Mouse (Mus musculus) cerebellum, adult 8-10 months (tissue): ENCODE results near the gene Osbp2.
A peak's percentile ranks its signal among the peaks of the same experiment; 100 is the strongest.

Experiments
- DNase-seq: peaks from one replicate; pipeline ENCODE4 v3.0.0; 2022

The Osbp2 gene

DNA sequence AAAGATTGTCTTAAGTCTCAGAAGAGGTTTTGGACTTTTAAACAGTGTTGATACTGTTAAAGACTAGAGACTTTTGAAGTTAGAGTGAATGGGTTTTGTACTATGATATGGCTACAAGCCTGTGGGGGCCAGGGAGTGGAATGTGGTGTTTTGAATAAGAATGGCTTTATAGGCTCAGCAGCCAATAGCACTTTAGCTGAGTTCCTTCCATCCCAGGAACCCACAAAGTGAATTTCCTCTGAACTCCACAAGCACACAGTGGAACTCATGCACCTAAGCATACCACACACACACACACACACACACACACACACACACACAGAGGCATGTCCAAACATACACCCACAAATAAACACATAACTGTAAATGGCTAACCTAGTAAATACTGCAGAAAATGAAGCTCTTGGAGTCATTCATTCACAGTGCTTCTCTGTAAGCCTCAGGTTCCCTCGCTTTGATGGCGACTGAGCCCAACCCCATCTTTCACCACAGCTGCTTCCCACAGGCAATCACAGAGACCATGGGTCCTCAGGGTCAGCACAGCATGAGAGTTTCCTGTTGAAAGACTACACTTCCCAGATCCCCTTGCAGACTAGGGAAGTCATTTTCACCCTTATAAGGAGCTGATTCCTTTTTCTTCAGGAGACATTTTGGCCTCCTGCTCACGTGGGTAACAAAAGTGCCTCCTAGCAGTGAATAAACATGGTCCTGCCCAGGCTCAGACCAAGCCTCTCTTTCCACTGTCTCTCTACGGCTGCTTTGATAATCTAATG is 45.5 kb downstream of the Osbp2 start:
- no peak for DNase-seq

DNA sequence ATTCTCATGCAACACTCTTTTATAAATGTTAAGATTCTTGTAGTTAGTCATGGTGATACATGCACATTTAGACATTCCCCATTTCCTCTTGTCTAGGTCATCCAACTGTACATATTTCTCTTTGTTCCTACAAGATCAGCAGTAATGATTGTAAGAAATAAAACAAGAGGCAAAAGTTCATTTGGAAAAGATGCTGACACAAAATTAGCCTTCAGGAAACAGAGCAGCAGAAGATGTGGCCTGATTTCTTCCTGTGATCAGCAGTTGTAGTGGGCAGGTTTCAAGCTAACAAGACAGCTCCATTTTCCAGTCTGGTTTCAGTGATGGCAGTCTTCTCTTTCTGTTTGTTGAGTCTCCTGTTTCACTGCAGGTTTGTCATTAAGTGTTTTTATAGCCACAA is 47.8 kb downstream of the Osbp2 start:
- no peak for DNase-seq

DNA sequence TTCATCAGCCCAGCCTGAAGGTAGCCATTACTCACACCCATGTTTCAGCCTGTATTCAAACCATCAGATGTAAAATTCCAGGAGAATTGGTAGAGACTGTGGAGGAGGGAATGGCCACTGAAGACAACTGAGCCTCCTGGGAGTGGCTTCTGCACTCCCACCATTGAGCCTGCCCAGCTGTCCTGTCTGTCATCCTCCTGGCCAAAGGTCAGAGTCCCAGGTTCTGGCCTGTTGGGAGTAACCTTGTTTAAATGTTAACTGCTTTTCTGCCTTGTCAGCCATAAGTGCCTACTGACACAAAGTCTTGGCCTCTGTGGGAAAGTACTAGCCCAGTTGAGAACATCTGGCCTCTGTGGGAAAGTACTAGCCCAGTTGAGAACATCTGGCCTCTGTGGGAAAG is 50.4 kb downstream of the Osbp2 start:
- DNase-seq: no peak

DNA sequence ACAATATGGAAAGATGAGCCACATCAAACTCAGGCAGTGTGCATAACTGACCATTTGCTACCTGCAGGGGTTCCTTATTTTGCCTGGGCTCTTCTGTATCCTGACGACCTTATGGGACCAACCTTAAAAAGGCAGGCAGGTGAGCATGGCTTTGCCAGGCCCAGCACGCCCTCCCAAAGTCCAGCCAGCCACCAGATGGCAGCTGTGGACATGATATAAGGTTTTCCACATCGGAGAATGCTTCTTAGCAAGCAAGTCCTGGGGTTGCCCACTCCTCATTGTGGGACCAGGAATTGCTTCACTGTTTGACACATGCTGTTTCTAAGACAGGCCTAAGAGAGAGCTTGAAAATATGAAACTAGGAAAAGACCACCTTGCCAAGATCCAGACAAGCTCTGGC is 55.5 kb downstream of the Osbp2 start:
- DNase-seq: peak; percentile 59

DNA sequence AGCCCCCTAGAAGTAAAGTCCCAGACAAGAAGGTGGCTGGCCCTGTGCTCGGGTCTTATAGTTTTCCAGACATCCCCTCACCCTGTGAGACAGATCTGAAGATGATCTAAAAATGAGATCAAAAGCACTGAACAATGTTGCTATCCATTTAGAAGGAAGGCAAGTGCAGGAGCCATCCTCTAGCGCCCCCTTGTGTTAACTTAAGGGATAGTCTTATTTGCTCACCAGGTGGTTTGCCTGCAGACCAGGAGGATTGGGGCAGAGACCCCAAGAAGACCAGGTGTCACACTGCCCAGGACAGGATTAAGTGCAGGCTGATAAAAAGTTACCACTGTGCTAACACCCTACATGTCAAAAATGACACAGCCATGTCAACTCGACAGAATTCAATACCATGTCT is 58.3 kb downstream of the Osbp2 start:
- DNase-seq: peak; percentile 63

DNA sequence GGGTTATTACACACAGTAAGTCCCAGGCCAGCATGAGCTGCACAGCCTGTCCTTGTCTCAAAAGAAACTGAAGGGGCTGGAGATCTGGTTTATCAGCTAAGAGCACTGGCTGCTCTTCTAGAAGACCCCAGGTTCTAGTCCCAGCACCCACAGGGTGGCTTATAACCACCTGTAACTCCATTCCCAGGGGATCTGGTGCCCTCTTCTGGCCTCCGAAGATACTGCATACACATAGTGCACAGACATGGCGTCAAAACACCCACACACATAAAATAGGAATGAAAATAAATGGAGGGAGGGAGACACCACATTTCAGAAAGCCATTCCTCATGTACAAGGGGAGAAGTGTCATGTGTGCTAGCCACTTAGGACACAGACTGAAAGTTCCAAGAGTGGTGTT is 59.1 kb downstream of the Osbp2 start:
- DNase-seq: no peak

DNA sequence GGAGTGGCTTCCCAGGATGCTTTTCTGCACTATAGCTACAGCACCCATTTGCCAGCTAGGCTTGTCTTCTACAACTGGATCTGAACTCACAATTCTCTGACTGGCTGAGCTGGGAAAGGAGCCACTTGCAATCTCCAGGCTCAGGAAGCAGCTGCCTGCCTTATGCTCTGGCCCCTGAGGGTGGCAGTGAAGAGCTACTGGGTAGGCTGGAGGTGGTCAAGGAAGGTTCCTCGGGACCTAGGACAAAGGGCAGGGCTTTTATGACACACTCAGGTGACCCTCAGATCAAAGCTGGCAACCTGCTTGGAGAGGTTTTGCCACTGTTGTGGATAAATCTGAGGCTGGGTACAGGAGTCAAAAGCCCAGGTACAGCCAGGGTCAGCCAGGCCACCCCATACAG is 61.6 kb downstream of the Osbp2 start:
- no peak for DNase-seq

DNA sequence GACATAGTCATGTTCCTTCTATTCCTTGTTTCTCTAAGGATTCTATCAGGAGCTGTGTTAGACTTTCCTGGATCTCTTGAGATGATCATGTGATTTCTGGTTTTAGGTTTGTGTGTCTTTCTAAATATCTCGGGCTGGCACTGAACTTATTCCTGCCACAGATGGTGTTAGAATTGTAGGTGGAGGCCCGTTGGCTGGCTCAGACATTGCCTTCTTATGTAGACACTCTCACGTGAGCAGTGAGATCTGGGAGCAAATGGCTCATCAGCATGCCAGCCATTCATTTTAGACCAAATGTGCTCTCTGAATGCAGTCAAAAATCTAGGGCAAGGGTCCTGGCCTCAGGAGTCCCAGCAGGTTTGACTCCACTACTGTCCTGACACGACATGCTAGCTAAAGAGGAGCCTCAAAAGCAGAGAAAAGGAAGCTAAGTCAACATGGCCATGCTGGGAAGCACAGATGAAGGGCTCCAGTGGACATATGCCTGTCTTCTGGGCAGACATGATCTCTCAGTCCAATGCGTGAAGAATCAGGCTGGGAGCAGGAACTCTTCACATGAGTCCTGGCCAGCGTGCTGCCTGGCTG is 66.0 kb downstream of the Osbp2 start:
- no peak for DNase-seq

DNA sequence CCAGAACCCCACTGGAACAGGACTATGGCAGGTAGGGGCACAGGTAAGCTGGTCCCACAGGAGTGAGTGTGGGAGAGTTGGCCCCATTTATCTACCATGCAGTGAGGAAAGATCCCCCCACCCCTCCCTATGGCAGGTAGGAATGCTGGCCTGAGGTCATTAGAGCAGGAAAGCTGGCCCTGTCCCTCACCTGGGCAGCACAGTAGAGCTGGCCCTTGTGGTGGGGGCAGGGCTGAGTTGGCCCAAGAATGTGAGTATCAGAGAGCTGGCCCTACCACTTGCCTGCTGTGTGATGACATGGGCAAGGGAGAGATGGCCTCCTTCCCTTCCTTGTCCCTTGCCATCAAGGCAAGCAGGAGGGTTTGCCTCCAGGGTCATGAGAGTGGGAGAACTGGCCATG is 73.0 kb downstream of the Osbp2 start:
- no peak for DNase-seq

DNA sequence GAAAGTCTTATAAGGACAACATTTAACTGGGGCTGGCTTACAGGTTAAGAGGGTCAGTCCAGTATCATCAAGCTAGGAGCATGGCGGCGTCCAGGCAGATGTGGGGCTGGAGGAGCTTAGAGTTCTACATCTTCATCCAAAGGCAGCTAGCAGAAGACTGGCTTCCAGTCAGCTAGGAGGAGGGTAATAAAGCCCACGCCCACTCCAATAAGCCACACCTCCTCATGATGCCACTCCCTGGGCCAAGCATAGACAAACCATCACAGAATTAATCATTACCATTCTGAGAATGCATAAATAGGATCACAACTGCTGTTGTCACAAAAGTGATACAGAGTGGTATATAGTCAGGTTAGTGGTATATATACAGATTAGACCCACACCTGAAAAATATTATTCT is 73.8 kb downstream of the Osbp2 start:
- DNase-seq: no peak

DNA sequence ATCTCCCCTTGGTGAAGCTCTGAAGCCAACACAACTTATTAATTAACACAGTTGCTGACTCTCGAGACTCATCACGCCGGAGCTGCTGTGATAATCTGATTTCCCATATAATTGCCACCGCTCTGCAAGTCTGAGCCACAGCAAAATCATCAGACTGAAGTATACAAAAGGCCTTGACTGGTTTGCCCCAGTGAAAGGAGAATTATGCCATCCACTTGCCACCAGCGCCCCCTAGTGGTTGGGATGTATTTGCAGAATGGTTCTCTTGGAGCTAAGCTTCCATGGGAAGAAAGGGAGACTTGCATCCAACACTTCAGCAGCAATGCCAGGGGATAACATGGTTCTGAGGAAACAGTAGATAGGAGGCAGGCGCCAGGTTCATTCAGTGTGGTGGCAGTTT is 77.1 kb downstream of the Osbp2 start:
- peak; percentile 94 for DNase-seq

DNA sequence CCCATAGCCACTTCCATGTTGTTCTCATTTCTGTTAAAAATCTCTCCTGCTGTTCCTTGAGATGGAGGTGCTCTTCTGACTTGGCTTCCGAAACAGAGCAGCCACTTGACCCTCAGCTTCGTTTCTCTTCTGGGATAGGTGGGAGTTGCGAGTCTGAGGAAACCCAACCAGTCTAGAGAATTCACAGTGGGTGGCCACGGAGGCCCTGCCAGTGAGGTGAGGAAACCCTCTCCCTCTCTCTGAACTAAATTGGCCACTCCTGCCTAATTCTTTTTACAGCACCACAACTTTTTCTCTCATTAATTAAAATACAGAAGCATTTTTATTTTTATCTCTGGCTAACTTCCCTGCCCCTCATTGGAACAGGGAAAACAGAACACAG is 88.4 kb downstream of the Osbp2 start:
- DNase-seq: no peak

DNA sequence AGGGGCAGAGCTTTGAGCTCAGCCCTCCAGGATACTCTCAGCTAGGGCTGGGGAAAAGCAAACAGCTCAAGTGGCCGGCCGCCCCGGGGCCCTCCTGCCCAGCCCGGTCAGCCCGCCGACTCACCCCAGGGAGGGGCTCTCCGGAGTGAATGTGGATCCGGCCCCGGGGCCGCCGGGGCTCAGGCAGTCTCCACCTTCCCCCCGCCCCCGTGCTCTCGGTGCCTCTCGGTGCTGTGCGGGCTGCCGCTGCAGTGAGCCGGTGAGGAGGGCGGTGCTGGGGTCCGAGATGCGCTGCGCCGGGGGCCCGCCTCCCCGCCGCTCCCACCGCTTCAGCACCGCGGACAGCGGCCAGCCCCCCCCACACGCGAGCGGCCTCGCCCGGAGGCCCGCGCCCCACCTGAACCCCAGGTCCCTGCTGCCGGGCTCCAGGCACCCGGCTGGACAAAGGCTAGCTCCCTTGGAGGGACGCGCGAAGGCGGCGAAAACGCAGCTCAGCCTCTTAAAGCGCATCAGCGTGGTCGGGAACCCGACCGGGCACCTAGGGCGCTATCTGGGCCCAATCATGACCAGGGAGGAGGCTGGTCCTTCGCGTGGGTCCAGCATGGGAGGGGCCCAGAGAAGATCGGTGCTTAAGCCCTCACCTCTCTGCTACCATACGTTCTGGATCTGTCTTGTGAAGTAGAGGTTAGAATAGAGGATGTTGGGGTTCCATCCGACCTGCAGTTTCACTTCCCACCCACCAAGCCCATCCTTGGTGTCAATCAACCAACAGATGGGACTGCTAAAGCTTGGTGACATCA is 89.0 kb downstream of the Osbp2 start:
- peak; percentile 59 for DNase-seq

DNA sequence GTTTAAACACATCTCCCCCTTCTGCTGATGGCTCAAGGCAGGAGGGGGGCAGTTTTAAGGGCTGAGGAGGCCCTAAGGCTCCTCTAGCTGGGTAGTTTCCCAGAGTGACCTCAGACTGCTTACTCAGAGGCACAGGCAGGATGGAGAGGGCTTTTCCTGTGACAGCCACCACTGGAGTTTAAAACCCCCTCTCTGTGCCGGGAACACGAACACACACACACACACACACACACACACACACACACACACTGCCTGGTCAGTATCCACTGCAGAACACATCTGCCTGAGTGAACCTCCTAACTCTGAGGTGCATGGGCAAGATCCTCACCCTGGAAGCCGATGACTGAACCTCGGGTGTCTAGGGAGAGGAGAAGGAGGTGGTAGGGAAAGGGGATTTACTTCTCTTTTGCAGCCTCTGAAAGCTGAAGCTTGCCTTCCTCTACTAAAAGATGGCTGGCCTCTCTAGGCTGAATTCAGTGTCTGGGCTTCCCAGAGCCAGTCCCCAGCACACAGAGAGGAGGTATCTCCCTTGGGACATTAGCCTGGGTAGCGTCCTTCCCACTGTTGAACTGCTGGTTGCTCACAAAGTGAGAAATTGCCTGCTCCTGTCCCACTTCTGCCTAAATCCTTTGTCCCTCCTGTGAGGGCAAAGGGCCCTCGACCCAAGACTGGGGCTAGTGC is 89.8 kb downstream of the Osbp2 start:
- DNase-seq: peak; percentile 53

DNA sequence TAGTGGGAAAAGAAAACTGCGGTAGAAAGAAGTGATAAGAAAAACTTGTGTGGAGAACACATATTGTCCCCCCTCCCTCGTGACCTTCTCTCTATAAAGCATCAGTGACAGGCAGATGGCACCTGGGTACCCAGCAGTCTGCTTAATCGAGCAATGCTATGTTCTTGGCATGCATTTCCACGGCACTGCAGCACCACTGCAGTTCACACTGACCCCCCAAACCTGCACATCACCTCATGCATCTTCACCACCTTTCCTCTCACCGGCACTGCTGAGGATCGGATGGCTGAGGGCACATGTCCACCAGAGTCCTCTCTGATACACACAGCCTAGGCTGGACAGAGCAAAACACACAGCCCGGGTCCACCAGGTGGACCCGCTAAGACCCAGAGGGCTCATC is 90.6 kb downstream of the Osbp2 start:
- DNase-seq: peak; percentile 59

DNA sequence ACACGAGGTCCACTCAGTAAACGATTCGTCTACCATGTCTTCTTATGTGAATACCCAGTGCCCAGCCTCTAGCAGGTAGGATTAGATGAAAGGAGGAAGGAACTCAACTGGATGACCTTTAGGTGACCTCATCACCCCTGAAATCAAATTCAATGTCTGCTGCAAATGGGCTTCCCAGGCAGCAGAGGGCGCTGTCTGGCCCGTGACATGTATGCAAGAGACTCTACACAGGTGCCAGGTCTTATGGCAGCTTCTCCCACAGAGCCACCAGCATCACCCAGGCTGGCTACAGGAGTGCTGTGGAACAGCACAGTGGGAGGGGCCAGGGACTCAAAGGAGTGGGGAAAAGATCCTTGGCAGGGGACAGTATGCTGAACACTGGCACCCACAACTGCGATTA is 92.4 kb downstream of the Osbp2 start:
- no peak for DNase-seq

DNA sequence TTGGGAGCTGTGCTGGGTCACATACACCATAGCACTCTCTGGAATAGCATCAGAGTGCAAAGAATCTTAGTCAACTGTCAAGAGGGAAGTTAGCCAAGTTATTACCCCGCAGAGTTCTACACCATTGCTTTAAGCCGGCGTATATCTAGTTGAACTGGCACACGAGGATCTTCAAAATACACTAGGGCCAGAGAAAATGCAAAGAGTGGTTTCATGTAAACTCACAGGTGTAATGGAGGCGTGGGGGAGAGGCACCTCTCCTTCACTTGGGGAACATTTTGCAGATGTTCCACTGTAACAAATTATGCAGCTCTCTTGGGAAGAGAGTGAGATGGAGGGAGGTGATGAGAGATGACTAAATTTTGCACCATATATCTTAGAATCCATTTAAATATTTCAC is 95.9 kb downstream of the Osbp2 start:
- DNase-seq: no peak

DNA sequence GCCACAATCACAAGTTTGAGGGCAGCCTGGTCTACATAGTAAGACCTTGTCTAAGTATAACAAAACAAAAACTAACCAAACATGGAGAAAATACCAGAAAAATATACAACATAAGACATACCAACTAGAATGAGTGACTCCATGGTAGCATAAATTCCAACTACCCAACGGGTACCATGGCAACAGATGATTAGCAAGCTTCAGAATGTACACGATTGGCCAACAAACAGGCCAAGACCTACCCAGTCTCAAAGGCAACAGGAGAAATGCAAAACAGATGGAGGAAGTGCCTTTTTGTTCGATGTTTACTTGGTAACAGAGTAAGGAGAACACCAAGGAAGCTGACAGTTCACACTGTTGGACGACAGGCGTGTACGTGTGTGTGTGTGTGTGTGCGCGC is 96.7 kb downstream of the Osbp2 start:
- no peak for DNase-seq

DNA sequence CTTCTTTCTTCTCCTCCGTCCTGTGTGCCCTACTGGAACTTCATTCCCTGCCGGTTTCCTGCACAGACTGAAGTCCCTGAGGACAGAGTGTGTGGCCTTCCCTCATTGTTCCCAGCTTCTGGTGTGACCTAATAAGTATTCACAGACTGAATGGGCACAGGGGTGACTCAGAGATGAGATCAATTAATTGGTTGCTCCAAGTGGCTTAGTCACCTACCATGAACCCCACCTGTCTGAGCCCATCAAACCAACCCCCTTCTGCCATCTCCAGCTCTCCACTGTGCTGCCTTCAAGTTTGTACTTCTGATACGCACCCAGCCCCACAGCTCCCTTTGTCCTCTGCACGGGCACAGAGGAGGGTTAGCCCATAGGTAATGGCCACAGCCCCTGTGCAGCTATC is 99.4 kb downstream of the Osbp2 start:
- DNase-seq: no peak

DNA sequence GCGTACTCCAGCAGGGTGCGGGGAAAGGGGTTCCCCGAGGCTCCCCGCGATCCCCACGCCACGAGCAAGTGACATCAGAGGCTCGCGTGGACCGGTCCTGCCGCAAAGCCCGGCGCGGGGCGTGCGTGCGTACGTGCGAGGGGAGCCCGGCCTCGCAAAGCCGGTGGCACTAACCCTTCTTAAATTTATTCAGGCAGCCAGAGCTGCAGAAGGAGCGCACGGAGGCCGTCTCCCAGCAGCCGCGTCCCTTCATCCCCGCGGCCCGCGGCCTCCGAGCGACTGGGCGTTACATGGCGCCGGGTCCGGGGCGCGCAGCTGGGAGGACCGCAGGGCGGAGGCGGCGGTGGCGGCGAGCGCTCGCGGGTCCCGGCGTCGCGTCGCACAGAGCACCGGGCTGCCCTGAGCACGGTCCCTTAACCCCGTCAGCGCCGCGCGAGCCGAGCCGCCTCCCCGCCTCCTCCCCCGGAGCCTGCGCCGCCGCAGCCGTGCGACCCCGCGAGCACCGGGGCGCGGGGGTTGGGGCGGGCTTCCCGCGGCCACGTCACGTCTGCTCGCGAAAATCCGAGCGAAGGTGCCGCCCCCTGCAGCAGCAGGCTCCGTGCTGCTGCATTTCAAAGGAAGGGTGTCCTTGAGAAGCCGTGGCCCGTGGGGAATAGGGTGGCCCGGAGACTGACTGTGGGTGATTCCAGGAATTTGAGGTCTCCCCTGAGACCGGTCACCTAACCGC is 101.8 kb downstream of the Osbp2 start:
- peak; percentile 52 for DNase-seq

DNA sequence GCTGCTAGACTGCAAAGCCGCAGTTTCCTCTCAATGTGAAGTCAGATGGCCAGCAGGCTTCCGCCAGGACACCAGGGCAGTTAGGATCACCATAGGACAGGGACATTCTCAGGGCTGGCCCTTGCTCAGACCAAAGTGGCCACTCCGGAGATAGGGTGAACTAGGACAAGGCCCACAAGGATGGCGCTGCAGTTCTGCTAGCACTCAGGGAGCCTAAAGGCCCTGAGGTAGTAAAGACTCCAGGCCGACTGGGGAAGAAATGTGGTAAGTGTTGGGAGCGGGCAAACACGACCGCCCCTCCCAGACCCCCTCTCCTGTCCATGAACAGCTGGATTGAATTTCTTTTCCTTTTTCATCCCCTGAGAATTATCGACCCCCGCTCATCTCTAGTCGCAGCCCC is 102.4 kb downstream of the Osbp2 start:
- DNase-seq: no peak

DNA sequence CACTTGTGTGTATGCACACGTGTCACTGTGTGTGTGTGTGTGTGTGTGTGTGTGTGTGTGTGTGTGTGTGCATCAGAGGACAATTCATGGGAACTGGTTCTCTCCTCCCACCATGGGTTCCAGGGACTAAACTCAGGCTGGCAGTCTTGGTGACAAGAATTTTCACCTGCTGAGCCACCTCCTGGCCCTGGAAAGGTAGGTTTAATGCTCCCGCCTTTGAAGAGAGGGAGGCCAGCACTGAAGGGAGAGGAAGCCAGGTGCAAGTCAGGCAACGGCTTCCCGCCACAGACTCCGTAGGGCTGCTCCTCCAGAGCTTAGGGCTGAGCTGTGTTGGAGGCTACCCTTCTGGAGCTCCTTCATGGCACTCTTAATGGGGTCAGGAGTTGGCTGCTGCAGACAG is 104.3 kb downstream of the Osbp2 start:
- DNase-seq: peak; percentile 54

DNA sequence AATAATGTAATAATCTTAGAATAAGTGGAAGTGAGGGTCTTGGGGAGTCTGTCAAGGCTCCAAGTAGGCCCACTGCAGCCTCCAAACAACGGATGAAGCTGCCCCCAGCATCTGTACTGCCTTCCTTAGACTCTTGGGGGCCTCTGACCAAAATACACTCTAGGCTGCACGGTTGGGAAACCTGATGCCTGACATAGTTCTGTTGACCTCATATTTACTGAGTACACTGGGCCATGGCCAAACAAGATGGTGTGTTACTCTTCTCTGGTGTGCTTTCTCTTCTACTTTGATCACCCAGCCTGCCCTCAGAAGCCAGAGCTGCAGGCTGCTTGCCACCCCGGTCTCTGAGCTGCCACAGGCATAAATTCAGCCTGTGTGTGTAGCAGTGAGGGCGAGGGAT is 108.4 kb downstream of the Osbp2 start:
- DNase-seq: no peak
